Mouse (Mus musculus) right cerebral cortex, adult 18-20 months (tissue): ENCODE measurements around the gene Ttbk2.
A peak's percentile ranks its signal among the peaks of the same experiment; 100 is the strongest.

Experiments used
- DNase-seq: peaks from one replicate; pipeline ENCODE4 v3.0.0; 2022; ENCODE audit warnings: mixed read lengths

Ttbk2 gene

DNA sequence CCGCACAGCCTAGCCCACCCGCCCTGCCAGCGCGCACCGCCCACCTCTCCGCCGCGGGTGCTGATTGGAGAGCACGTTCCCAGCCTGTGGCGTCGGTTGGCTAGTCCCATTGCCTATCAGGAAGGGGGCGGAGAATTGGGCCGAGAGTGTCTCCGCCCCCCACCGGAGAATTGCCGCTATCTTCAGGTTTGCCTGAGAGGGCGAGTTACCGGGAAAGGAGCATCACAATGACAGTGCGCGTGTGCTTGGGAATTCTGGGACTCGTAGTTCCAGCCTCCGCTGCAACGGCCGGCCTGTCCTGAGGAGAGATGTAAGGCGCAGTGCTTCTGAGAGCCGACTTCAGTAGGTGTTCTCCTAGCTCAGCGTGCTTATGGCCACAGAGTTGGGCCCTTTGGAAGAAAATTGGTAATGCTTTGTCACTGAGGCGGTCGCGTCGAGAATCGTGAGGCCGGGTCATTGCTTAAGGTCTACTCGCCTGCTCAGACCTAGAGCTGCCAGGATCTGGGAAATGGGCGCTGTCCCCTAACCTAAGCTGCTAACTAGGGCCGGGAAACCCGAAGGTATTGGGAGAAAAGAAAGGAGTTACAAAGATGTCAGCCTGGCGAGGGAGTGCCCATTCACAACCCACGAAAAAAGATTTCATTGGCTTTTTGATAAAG lies at the start of gene Ttbk2:
Gene Ttbk2 (minus strand): TSS at position 181 of the 659 bp plus-strand sequence.
- DNase-seq, result peak; percentile 99

DNA sequence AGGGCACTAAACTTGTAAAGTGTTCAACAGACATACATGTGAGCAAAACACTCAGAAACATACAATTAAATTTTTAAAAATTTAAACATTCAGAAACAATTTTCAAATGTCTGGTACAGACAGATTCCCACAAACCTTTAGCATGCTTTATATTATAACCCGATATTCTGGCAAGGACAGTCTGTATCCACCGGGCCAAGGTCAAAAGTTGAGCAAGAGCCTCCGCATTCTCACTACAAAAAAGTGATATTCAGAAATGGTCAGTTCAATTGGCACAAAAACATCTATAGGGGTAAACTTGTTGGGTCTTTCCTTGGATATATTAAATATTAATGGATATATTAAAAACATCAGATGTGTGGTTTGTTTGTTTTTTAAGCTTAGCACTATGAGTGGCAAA lies 46.0 kb upstream of the Ttbk2 start:
- no peak for DNase-seq

DNA sequence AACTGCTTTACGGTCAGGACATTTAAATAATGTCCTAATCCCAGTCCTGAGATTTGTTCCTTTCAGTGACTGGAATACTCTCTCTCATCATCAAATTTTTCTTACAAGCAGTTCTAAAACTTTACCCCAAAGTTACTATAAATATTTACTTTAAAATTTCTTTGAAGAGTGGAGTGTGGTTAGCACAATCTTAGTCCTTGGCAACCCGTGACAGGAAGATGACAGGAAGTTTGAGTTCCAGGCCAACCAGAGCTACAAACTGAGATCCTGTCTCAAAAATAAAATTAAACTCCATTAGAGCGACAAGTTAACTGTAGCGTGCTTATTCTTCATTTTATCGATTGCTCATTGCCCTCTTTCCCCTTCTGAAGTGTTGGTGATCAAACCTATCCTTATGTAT lies 37.2 kb upstream of the Ttbk2 start:
- no peak for DNase-seq

DNA sequence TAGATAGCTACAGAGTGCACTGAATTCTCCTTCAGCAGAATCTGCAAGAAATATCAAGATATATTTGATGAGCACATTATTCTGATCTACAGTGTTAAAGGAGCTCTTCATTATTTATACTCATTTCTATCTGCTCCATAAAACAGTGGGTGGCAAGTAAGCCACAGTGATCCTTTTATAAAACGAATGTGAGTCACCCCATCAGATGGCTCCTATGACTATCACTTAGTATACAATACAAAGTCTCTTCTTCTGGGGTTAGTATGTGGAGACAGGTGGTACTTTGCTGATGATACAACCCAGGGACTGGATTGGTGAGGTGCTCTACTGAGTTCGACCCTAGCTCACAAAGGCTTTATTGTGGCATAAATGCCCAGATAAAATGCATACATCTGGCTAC lies 22.8 kb upstream of the Ttbk2 start:
- peak; percentile 30 for DNase-seq

DNA sequence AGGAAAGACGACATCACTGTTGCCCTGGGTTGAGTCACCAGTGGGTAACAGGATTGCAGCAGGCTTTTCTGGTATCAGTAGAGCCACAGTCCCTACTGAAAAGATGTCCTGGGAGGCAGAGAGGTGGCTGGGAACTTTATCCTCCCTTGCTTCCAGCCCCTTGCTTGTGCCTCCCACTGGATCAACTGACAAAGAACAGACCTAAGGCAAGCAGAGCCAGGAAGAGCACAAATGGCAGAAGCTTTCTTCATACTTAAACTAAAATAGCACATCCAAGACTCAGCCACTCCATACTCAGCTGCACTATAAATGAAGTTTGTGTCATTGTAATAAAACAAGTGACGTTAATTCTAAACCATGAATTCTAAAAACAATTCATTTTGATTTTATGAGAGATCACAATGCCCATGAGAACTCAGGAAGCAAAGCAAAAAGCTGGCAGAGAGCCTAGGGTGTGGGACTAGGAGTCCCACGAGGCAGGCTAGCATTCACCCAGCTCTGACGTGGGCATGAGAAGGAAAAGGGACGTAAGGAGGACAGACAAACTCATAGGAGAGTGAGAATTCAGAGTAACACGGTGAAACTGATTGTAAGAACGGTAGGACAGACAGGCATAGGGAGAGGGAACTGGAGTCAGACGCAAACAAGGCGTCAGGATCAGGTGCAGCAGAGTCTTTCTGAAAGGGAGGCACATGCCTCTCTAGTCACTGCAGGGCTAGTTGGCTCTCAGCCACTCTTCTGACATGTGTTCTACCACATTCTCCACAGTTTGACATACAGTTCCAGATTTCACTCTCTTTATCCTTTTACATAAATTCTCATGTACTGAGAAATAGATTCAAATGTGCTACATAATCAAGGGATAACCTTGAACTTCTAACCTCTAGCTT lies 21.3 kb upstream of the Ttbk2 start:
- DNase-seq, result peak; percentile 57

DNA sequence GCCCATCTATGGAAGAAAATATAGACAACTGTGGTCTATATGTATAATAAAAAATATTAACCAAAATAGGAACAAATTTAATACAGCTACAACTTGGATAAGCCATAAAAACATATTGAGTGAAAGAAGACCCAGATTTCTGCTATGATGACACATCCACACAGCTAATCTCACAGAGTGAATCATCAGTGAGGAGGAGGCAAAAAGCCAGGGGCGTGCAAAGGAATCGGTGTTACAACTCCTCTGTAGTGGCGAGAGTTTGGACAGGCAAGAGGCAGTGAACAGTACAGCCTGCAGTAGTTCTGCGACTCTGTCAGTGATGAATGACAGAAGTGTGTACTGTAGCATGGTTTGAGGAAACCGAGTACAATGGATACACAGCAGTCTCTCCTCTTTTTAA lies 16.9 kb upstream of the Ttbk2 start:
- DNase-seq, result peak; percentile 81

DNA sequence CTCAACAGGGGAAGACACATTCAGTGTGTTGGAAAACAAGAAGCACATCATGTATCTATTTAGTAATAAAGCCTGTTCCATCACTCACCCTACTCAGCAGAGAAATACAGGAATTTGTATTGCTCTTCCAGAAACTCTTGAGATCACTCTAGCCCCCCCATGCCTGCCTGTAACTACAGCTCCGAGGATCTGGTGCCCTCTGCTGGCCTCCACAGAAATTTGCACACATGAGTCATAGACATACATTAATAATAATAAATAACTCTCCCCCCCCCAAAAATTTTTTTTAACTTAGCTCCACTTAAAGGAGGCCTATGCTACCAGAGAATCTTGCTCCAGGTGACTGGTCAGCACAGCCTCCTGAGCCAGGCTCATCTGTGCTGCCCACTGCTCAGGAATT lies 16.2 kb upstream of the Ttbk2 start:
- DNase-seq, result peak; percentile 38

DNA sequence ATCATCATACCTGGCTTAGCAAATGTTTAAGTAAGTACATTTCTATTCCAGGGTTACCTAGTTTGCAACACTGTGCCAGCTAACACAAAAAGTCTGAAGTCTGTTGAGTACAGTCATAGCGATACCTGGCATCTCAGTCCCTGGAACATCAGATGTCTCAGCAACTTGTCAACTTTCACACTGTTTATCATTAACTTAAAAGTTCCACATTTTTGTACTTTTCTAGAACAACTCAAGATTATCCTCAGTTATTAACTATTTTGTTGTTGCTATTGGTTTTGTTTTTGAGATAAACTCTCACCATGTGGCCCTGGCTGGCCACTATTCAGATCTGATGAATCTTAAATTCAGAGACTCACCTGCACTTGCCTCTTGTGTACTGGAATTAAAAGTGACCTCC lies 13.0 kb upstream of the Ttbk2 start:
- no peak for DNase-seq

DNA sequence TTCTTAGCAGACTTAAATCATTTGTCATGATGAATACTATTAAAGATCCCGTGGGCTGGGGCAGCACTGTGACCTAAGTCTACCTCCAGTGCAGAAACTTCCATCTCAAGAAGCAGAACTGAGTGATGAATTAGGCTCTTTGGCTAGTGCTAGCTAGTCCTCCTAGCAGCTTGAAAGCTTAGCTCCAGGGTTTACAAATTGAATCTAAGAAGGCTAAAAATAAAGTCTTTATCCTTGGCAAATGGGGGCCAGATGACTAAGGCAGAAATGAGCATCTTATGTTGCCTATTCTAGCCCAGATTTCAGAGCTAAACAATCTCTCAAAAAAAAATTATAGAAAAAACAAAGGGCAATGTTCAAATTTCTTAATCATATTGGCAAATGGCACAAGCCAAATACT lies 10.3 kb upstream of the Ttbk2 start:
- DNase-seq, result no peak

DNA sequence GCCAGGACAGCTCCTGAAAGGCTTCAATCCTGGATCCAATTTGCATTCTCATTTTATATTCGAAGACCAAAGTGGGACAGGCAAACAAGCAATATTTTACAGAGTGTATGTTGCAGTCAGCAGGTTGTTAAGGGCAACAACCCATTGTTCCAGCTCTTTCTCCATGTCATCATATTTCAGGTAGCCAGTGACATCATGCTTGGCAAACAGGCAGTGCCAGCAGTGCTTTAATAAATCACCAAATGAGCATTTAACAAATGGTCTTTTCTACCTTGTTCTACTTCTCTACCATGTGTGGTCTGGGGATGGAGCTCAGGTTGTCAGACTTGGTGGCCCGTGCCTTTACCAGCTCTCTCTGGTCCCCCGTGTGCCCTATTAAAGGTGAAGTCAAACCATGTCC lies 7.7 kb upstream of the Ttbk2 start:
- no peak for DNase-seq

DNA sequence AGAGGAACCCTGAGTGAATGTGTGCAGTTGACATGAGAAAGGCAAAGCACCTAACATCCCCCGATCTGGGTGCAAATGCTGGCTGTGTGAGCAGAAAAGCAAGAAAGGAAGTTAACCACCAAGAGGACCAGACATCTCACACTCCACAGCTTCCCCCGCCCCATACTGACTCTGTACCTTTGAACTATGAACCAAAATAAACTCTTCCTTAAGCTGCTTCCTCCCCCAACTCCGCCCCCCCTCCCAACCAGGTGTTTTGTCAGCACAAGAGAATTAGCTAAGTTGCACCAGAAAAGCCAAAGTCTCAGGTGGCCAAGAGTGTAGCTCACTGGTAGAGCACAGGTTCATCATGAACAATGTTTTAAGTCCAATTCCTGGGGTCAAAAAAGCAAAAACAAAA lies 2.7 kb upstream of the Ttbk2 start:
- no peak for DNase-seq

DNA sequence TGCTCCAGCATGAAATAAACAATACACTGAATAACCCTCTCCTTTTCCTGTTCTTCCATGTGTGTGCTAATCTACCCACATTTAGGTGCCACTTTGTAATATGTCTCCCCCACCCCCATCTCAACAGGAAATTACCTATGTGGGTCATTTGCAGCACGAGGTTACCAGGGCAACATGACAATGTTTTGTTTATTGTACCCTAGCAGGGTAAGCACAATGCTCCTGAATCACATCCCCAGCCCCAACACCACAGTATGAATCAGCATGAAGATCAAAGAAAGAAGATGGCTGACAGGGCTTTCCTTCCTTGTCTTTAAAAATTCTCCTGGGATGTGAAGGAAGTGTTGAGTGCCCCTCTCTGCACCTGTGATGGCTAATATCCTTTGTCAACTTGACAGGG lies 2.2 kb upstream of the Ttbk2 start:
- no peak for DNase-seq

DNA sequence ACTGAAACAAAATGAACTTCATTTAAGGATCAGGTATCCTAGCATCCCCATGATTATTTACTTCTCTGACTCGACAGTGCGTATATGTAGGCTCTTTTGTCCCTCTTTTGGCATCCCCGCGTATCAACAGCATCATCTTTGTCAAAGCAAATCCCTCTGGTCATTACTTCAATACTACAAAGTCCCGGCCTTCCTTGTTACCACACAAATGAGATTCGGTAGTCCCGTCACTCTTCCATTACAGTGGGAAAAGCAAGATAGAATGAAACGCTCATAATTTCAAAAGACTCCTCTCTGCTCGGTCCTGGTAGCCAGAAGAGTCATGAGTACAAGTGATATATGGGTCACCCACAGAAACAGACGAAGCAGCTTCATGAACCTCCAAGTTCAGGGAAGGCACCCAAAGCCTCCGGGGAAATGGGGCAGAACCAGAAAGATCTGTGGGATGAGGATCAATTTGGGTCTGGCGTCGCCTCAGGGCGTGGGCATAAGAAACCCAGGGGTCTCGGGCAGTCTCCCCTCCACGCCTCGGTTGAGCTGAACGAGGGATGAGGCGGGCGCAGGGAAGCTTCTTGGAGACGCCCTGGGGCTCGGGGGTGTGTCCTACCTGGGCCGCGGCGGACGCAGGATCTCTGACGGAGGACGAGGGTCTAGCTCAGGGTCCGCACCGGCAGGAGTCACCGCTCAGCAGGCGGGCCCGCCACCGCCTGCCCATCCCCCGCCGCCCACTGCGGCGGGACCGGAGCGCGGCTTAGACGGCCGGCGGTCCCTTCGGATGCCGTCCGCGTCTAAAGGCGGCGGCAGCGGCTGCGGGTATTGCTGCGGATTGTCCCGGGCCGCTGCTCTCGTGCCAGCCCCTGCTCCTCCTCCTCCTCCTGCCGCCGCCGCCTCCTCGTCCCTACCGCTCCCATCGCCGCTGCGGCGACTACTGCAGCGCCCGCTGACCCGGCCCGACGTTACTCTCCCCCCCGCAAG lies 668 bp downstream of the Ttbk2 start, which contains the start of gene Cdan1:
Gene Cdan1 (minus strand): TSS at position 680 of the 975 bp plus-strand sequence.
- peak; percentile 39 for DNase-seq

DNA sequence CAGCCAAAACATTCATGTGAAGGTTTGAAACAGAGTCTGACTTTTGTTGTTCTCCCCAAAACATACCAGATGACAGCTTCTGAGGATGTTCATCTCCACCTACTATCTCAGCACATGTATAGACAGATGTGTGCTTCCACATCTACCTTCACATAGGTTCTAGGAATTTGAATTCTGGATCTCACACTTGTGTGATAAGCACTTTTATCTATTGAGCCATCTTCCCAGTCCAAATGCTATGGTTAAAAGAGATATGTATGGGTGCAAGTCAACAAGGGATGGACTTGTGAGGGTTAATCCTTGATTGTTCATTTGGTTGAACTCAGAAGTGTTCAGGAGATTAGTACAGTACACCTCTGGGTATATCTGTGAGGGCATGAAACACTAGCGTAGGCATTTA lies 5.1 kb downstream of the Ttbk2 start:
- DNase-seq, result no peak

DNA sequence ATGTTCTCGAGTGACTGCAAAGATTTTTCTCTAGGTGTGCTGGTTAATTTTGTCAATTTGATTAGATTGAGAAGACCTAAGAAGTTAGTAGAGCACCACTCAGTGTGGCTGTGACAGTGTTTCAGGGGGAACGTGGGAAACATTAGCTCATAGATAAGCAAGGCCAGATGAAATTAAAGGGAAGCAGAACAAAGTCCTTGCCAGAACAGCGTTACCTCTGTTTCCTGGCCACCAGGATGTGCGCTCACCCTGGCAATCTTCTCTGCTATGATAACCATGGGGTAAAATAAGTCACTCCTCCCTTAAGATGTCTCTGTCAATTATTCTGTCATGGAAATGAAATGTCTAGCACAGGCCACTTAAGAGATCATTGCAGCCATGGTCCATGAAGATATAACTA lies 6.4 kb downstream of the Ttbk2 start:
- no peak for DNase-seq

DNA sequence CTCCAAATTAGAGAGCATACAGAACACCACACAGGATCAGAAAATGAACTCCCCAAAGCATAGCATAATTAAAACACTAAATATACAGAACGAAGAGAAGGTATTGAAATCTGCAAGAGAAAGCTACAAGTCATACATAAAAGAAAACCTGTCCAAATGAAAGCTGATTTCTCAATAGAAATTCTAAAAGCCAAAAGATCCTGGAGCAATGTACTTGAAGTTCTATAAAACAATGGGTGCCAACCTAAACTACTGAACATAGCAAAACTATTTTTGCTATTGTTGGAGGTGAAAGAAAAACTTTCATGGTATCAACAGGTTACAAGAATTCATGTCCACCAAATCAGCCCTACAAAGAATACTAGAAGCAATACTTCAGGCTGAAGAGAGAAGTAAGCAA lies 9.2 kb downstream of the Ttbk2 start:
- DNase-seq, result no peak

DNA sequence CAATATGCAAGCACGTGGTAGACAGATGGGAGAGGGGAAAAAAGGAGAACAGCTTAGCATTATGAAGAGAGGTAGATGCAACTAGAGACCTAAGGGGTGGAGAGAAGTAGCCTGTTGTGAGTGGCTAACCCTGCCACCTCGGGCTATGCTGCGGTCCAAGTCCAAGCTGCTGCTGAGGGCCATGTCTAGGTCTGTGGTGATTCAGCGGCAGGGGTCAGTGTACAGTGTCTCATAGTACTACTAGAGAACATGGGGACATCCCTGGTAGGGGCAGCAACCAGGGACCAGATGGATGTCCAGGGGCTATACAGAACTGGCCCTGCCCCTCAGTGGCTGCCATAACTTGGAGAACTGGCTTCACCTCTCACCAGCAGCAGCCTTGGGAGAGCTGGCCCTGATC lies 15.2 kb downstream of the Ttbk2 start:
- no peak for DNase-seq

DNA sequence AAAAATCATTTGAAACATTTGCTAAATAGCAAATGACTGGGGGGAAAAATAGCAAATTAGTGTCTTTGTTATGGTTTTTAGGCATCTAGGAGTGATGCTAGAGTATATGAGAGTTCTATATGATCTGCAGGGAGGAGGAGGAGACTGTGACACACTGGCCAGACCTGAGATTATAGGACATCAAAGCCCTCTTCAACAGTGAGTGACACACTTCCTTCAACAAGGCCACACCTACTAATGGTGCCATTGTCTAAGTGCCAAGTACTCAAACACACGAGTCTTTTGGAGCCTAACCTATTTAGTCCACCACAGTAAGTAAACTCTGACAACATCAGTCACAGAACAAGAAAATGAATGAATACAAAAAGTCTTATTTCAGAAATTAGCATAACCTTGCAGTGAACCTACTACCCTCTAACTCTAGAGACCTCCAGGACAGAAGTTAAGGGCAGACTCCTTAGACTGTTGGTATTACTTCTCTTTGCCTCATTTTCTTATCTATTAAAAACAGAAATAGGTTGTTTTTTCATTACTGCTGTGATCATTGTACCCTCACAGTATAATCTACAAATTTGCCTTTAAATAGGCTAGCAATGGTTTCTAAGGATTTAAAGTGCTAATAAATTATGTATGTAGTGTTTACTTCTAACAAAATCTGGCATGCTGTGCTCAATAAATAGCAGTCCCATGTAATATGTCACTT lies 23.3 kb downstream of the Ttbk2 start:
- no peak for DNase-seq

DNA sequence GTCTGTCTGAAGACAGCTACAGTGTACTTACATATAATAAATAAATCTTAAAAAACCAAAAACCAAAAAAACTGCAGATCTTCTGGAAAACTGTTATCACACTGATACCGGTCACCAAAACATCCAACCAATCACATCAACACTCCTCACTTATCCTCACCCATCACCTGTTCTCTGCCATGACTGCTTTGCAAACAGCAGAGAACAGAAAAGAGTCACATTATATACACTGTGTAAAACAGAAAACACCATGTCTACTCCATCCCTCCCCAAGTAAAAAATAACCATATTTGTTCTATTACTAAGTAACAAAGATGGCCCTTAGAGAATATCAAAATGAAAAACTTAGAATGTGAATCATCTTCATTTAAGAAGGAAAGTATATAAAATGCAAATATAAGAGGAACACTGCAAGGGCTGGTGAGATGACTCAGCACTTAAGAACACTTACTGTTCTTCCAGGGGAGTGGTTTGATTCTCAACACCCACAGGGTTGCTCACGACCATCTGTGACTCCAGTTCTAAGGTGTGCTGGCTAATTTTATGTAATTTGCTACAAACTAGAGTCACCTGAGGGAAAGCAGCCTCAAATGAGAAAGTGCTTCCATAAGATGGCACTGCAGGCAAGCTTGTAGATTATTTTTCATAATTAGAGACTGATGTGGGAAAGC lies 80.0 kb downstream of the Ttbk2 start:
- DNase-seq, result peak; percentile 58

DNA sequence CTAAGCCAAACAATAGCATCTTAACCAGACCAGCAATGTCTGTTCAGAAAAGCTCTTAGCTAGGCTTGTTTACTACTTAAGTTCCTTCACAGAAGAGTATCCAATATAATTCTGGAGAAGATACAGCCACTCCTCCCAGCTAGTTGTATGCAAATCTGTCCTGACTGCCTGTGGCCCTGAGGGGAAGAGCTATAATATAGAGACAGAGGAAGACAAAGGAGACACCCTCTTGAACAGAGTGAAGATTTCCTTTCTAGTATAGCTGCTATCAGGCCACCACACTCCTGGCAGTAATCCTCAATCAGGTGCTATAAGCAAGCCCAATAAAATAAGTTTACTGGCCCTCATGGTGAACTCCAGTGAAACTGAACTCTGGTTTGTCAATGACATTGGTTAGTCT lies 88.5 kb downstream of the Ttbk2 start:
- no peak for DNase-seq

DNA sequence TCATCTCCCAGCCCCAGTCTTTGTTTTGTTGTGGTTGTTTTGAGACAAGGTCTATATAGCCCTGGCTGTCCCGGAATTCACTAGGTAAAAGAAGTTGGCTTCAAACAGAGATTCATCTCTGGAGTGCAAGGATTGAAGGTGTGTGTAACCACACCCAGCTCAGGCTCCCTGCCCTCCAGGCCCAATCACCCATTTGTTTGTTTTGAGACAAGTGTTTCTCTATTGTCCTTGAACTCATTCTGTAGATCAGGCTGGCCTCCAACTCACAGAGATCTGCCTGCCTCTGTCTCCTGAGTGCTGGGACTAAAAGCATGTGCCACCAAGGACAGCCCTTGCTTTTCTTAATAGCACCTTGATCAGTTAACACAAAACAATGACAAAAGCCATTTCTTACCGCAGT lies 102.4 kb downstream of the Ttbk2 start:
- DNase-seq, result no peak

DNA sequence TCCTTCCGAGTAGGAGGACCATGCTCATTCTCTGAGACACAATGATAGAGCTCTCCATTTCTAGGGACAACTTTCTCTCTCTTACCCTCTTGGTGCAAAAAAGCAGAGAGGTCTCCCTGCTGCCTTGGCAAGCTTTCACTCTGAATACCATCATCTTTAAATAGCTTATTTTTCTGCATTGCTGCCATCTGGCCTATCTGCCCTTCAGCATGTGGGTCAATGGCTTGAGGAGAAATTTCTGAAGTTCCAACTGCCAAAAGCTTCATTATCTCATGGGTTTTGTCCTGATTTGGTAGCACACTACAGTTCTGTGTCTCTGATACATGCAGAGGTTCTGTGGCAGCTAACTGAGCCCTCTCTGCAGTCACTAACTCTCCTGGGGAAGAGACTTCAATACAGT lies 104.9 kb downstream of the Ttbk2 start:
- DNase-seq, result no peak
